Mouse (Mus musculus) liver, adult 2 months (tissue): ENCODE measurements around the gene Hoxa5. TPM values are rescaled to one million over a fixed set of nuclear protein-coding genes. Genes with fewer than 3 reads are reported as not detected.

Experiments used
- DNase-seq: peaks from one replicate; pipeline ENCODE4 v3.0.0-alpha.2; 2011; ENCODE audit warnings: low read depth, low spot score; ENCODE audit errors: extremely low read depth
- H3K27ac ChIP-seq: fragments of 200-500 bp; replicated peaks from 2 replicates; pipeline ENCODE4 v1.5.1; 2012; ENCODE audit warnings: low read depth, mild to moderate bottlenecking, control low read depth, inconsistent platforms, low read length; ENCODE audit not compliant: insufficient read depth
- H3K27me3 ChIP-seq: fragments of 200-500 bp; 2 replicates; pipeline ENCODE4 v1.6.1; 2012; ENCODE audit warnings: mild to moderate bottlenecking, moderate library complexity, low read length, inconsistent platforms; ENCODE audit not compliant: control insufficient read depth, insufficient read depth
- H3K36me3 ChIP-seq: fragments of 200-500 bp; 2 replicates; pipeline ENCODE4 v1.6.1; 2012; ENCODE audit warnings: low read length, inconsistent platforms; ENCODE audit not compliant: control insufficient read depth, insufficient read depth
- H3K4me1 ChIP-seq: fragments of 200-500 bp; 2 replicates; pipeline ENCODE4 v1.6.1; 2011; ENCODE audit warnings: low read length; ENCODE audit not compliant: control insufficient read depth, insufficient read depth
- H3K4me3 ChIP-seq: fragments of 200-500 bp; 2 replicates; pipeline ENCODE4 v1.5.1; 2011; ENCODE audit warnings: low read depth, mild to moderate bottlenecking, control low read depth, low read length, moderate library complexity; ENCODE audit not compliant: insufficient read depth
- H3K79me2 ChIP-seq: fragments of 200-500 bp; 2 replicates; pipeline ENCODE4 v1.6.1; 2012; ENCODE audit warnings: inconsistent platforms, mild to moderate bottlenecking, low read length, moderate library complexity; ENCODE audit not compliant: control insufficient read depth, insufficient read depth
- H3K9ac ChIP-seq: fragments of 200-500 bp; 2 replicates; pipeline ENCODE4 v1.6.1; 2012; ENCODE audit warnings: low read depth, mild to moderate bottlenecking, control low read depth, inconsistent platforms, low read length
- CTCF ChIP-seq: fragments of 200-500 bp; IDR thresholded peaks from 2 replicates; pipeline ENCODE4 v1.5.1; 2011; ENCODE audit warnings: low read depth, low read length, control low read depth
- POLR2A ChIP-seq: fragments of 200-500 bp; IDR thresholded peaks from 2 replicates; pipeline ENCODE4 v1.6.1; 2011; ENCODE audit warnings: low read length, control low read depth; ENCODE audit not compliant: insufficient read depth; ENCODE audit errors: extremely low read depth
- WGBS: fragments of 180-500 bp; shearing (Covaris S2); methylation state at CpG from one replicate; pipeline ENCODE4 v1.1.7; 2018; 5-methylcytosine and 5-hydroxymethylcytosine counted together
- polyA plus RNA-seq: library from polyadenylated mRNA; depleted of rRNA; stranded (reverse); fragments of >200 nt; gene quantifications from 2 replicates; pipeline ENCODE4 v1.2.3, GENCODE M21; 2012; rRNA removed
- total RNA-seq: library from RNA; depleted of rRNA; stranded (reverse); fragments of >200 nt; gene quantifications from 2 replicates; pipeline ENCODE4 v1.2.3, GENCODE M21; 2014; rRNA removed

The Hoxa5 gene
- total and polyA plus RNA-seq, 2 experiments = 0.16 to 0.28 TPM

DNA sequence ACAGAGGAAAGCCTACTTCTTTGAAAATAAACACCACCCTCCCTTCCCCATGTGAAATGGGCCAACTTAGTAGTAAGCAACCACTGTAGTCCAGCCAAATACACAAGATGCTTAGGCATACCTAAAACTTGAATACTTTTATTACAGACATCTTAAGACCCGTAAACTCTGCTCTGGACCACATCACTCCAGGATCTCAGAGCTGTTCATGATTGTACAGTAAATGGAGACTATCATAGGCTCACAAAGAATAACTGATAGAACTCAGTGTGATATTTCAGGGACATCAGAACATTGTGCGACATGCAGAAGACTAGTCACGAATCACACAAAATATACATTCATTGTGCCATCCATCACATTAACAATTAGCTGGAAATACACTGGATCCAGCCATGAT, 48.9 kb downstream of the Hoxa5 start:
- Histone ChIP-seq H3K27me3 (peaks cover 12% of the 10 kb centered on the region; the same call in 1 of the 2 replicates), H3K27ac (no peak overlapping the region), H3K79me2 (no peaks in the 10 kb centered on the region), H3K4me1 (no peaks in the 10 kb centered on the region), H3K36me3 (no peaks in the 10 kb centered on the region), H3K4me3 (no peak overlapping the region), H3K9ac (no peak overlapping the region)
- 59% methylated on average over 3 of the region's 3 CpGs for WGBS
- no peak for DNase-seq
- no peak for TF ChIP-seq POLR2A
- no peak for TF ChIP-seq CTCF

- peaks cover 12% of the 10 kb centered on the region; the same call in 1 of the 2 replicates for H3K27me3 ChIP-seq
- H3K27ac ChIP-seq = no peak overlapping the region
- DNase-seq = no peak
- WGBS = 34% methylated on average over 5 of the region's 5 CpGs
- no peaks in the 10 kb centered on the region for H3K79me2 ChIP-seq
- no peaks in the 10 kb centered on the region for H3K36me3 ChIP-seq
- TF ChIP-seq CTCF (no peak), POLR2A (no peak)
- H3K4me1 ChIP-seq = no peaks in the 10 kb centered on the region
- H3K4me3 ChIP-seq = no peak overlapping the region
- H3K9ac ChIP-seq = no peak overlapping the region
Measured at GRCm38 (mm10) chr6:52154044-52154443, 50.3 kb downstream of the Hoxa5 start.

GRCm38 (mm10) chr6:52153270-52153669, 51.1 kb downstream of the Hoxa5 start:
- H3K27me3 ChIP-seq = peaks cover 12% of the 10 kb centered on the region; the same call in 1 of the 2 replicates
- no peak overlapping the region for H3K9ac ChIP-seq
- DNase-seq = peak; percentile 25
- no peak for TF ChIP-seq CTCF
- no peak for TF ChIP-seq POLR2A
- no peak overlapping the region for H3K4me3 ChIP-seq
- H3K4me1 ChIP-seq = no peaks in the 10 kb centered on the region
- no peak overlapping the region for H3K27ac ChIP-seq
- H3K36me3 ChIP-seq = no peaks in the 10 kb centered on the region
- H3K79me2 ChIP-seq = no peaks in the 10 kb centered on the region
- 18% methylated on average over 6 of the region's 6 CpGs for WGBS

GRCm38 (mm10) chr6:52152226-52153193, 51.9 kb downstream of the Hoxa5 start:
- Histone ChIP-seq H3K4me3 (no peak overlapping the region), H3K9ac (no peak overlapping the region), H3K36me3 (no peaks in the 10 kb centered on the region), H3K27ac (no peak overlapping the region), H3K4me1 (no peaks in the 10 kb centered on the region), H3K27me3 (peaks cover 6% of the 10 kb centered on the region; the same call in 1 of the 2 replicates), H3K79me2 (no peaks in the 10 kb centered on the region)
- no peak for TF ChIP-seq CTCF
- TF ChIP-seq POLR2A = no peak
- no peak for DNase-seq
- 24% methylated on average over 16 of the region's 16 CpGs for WGBS

Other genes starting within 250 kb of the Hoxa5 start
- 12.8 and 15.6 TPM in 2 replicates for gene Skap2, start 192.0 kb downstream of the Hoxa5 start, total RNA-seq
- gene Skap2, start 192.0 kb downstream of the Hoxa5 start, polyA plus RNA-seq = 3.9 and 4.0 TPM in 2 replicates
- gene Hoxa1, start 46.3 kb downstream of the Hoxa5 start, total RNA-seq = 0.13 TPM in 1 of 2 replicates, not detected in the other
- gene Hoxa1, start 46.3 kb downstream of the Hoxa5 start, polyA plus RNA-seq = 0.10 and 0.18 TPM in 2 replicates
- 0.09 and 0.40 TPM in 2 replicates for gene Hoxa2, start 39.8 kb downstream of the Hoxa5 start, total RNA-seq
- gene Hoxa2, start 39.8 kb downstream of the Hoxa5 start, polyA plus RNA-seq = 0.27 and 0.34 TPM in 2 replicates
- gene 5730596B20Rik, start 27.1 kb downstream of the Hoxa5 start, total RNA-seq = 0.09 TPM in 1 of 2 replicates, not detected in the other
- 0.02 TPM in 2 replicates for gene 5730596B20Rik, start 27.1 kb downstream of the Hoxa5 start, polyA plus RNA-seq
- gene Hoxa4, start 12.8 kb downstream of the Hoxa5 start, total RNA-seq = 0.28 TPM in 1 of 2 replicates, not detected in the other
- 0.23 and 0.39 TPM in 2 replicates for gene Hoxa4, start 12.8 kb downstream of the Hoxa5 start, polyA plus RNA-seq
- not detected in 2 replicates for gene Hoxa6, start 4.1 kb upstream of the Hoxa5 start, total RNA-seq
- not detected in 2 replicates for gene Hoxa6, start 4.1 kb upstream of the Hoxa5 start, polyA plus RNA-seq
- 0.09 and 0.20 TPM in 2 replicates for gene Hoxa3, start 8.7 kb upstream of the Hoxa5 start, total RNA-seq
- gene Hoxa3, start 8.7 kb upstream of the Hoxa5 start, polyA plus RNA-seq = 0.20 and 0.42 TPM in 2 replicates
- not detected in 2 replicates for gene Gm28308, start 8.8 kb upstream of the Hoxa5 start, total RNA-seq
- not detected in 2 replicates for gene Gm28308, start 8.8 kb upstream of the Hoxa5 start, polyA plus RNA-seq
- 0.13 TPM in 1 of 2 replicates, not detected in the other for gene Hoxa7, start 17.3 kb upstream of the Hoxa5 start, total RNA-seq
- 0.04 TPM in 1 of 2 replicates, not detected in the other for gene Hoxa7, start 17.3 kb upstream of the Hoxa5 start, polyA plus RNA-seq
- not detected in 2 replicates for gene Hoxa9, start 26.5 kb upstream of the Hoxa5 start, total RNA-seq
- gene Hoxa9, start 26.5 kb upstream of the Hoxa5 start, polyA plus RNA-seq = 0.06 and 0.10 TPM in 2 replicates
- not detected in 2 replicates for gene Hoxa10, start 36.3 kb upstream of the Hoxa5 start, total RNA-seq
- not detected in 2 replicates for gene Hoxa10, start 36.3 kb upstream of the Hoxa5 start, polyA plus RNA-seq
- gene Hoxa11, start 41.2 kb upstream of the Hoxa5 start, total RNA-seq = not detected in 2 replicates
- gene Hoxa11, start 41.2 kb upstream of the Hoxa5 start, polyA plus RNA-seq = not detected in 2 replicates
- not detected in 2 replicates for gene Hoxa13, start 56.3 kb upstream of the Hoxa5 start, total RNA-seq
- gene Hoxa13, start 56.3 kb upstream of the Hoxa5 start, polyA plus RNA-seq = not detected in 2 replicates
- not detected in 2 replicates for gene Evx1, start 108.9 kb upstream of the Hoxa5 start, total RNA-seq
- gene Evx1, start 108.9 kb upstream of the Hoxa5 start, polyA plus RNA-seq = not detected in 2 replicates